Mouse (Mus musculus): ENCODE results near the gene 2010111I01Rik.

DNA sequence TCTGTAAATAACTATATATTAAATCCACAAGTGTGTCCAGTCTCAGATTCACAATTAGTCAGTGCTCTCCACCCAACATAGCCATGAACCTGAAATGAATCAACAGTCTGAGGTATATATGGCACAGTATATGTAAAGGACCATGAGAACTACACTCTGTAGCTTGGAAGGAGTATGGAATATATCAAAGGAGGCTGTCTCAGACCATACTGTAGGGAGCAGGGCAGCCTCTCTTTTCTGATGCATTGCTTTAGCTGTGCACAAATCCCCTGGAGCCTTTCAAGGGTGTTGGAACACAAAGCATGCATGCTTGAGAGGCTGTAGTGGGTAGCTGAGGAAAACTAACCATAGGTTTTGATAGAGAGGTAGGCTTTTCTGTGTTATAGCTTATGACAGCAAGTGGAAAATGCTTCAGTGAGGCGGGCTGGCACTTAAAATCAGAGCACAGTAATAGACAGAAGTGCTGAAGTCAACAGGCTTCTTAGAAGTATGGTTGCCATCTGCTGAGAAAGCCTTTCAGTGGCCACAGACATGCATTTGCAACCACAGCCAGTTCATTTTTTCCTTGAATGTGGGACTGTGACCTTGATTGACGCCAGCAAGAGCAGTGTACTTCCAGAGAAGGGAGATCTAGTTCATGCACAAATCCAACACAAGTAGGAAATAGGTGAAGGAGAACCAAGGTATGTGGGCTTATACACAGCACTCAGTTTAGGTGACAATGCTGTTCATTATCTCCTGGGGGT lies 45.8 kb downstream of the 2010111I01Rik start:
- TF ChIP-seq POLR2A (IDR thresholded peaks at IDR 0.05; ENCODE audit: insufficient read length, low read depth) (no peak), POLR2AphosphoS2 (IDR thresholded peaks at IDR 0.05; ENCODE audit: insufficient read length, low read depth) (no peak), TCF3 (IDR thresholded peaks at IDR 0.05; ENCODE audit: insufficient read length, low read depth) (no peak), TCF12 (IDR thresholded peaks at IDR 0.05; ENCODE audit: insufficient read depth, poor library complexity, severe bottlenecking) (no peak)
